Mouse (Mus musculus): ENCODE measurements at regions not wholly inside any gene's neighbourhood (a gene's known extent, or its start where the extent isn't known, plus 50 kb on each side); places are given as distances from the start of the nearest gene placed in this dataset.
A peak's percentile ranks its signal among the peaks of the same experiment; 100 is the strongest.

- peak; percentile 72 for ATAC-seq (replicated peaks; ENCODE audit: poor library complexity, severe bottlenecking)
Observed at GRCm38 (mm10) chr13:112100592-112101420, 187.4 kb upstream of the Ankrd55 start.

GRCm38 (mm10) chr13:112101421-112101756, 186.9 kb upstream of the Ankrd55 start:
- ATAC-seq (replicated peaks; ENCODE audit: poor library complexity, severe bottlenecking), result no peak

- ATAC-seq (replicated peaks; ENCODE audit: poor library complexity, severe bottlenecking), result no peak
Observed at GRCm38 (mm10) chr13:112105953-112106352, 182.3 kb upstream of the Ankrd55 start.

GRCm38 (mm10) chr13:112114741-112115201, 173.5 kb upstream of the Ankrd55 start:
- no peak for ATAC-seq (replicated peaks; ENCODE audit: poor library complexity, severe bottlenecking)

GRCm38 (mm10) chr13:112116101-112116726, 172.0 kb upstream of the Ankrd55 start:
- peak; percentile 92 for ATAC-seq (replicated peaks; ENCODE audit: poor library complexity, severe bottlenecking)

GRCm38 (mm10) chr13:112118564-112118963, 169.7 kb upstream of the Ankrd55 start:
- no peak for ATAC-seq (replicated peaks; ENCODE audit: poor library complexity, severe bottlenecking)

GRCm38 (mm10) chr13:112119611-112120041, 168.6 kb upstream of the Ankrd55 start:
- ATAC-seq (replicated peaks; ENCODE audit: poor library complexity, severe bottlenecking), result no peak

GRCm38 (mm10) chr13:112120346-112120745, 167.9 kb upstream of the Ankrd55 start:
- no peak for ATAC-seq (replicated peaks; ENCODE audit: poor library complexity, severe bottlenecking)

- no peak for ATAC-seq (replicated peaks; ENCODE audit: poor library complexity, severe bottlenecking)
Observed at GRCm38 (mm10) chr13:112121110-112121509, 167.1 kb upstream of the Ankrd55 start.

- no peak for ATAC-seq (replicated peaks; ENCODE audit: poor library complexity, severe bottlenecking)
Observed at GRCm38 (mm10) chr13:112122842-112123373, 165.3 kb upstream of the Ankrd55 start.

- no peak for ATAC-seq (replicated peaks; ENCODE audit: poor library complexity, severe bottlenecking)
Observed at GRCm38 (mm10) chr13:112125769-112126469, 162.3 kb upstream of the Ankrd55 start.

- ATAC-seq (replicated peaks; ENCODE audit: poor library complexity, severe bottlenecking), result peak; percentile 83
Observed at GRCm38 (mm10) chr13:112130220-112130619, 158.0 kb upstream of the Ankrd55 start.

- no peak for ATAC-seq (replicated peaks; ENCODE audit: poor library complexity, severe bottlenecking)
Observed at GRCm38 (mm10) chr13:112130774-112131173, 157.5 kb upstream of the Ankrd55 start.

- ATAC-seq (replicated peaks; ENCODE audit: poor library complexity, severe bottlenecking), result peak; percentile 52
Observed at GRCm38 (mm10) chr13:112131191-112131590, 157.1 kb upstream of the Ankrd55 start.

GRCm38 (mm10) chr13:112133736-112134135, 154.5 kb upstream of the Ankrd55 start:
- peak; percentile 26; the same call in 1 of the 2 replicates for ATAC-seq (replicated peaks; ENCODE audit: poor library complexity, severe bottlenecking)

GRCm38 (mm10) chr13:112134701-112135100, 153.6 kb upstream of the Ankrd55 start:
- ATAC-seq (replicated peaks; ENCODE audit: poor library complexity, severe bottlenecking), result no peak

- ATAC-seq (replicated peaks; ENCODE audit: poor library complexity, severe bottlenecking), result no peak
Observed at GRCm38 (mm10) chr13:112135777-112136176, 152.5 kb upstream of the Ankrd55 start.

- peak; percentile 47; the same call in 1 of the 2 replicates for ATAC-seq (replicated peaks; ENCODE audit: poor library complexity, severe bottlenecking)
Observed at GRCm38 (mm10) chr13:112136850-112137249, 151.4 kb upstream of the Ankrd55 start.

GRCm38 (mm10) chr13:112140871-112141270, 147.4 kb upstream of the Ankrd55 start:
- no peak for ATAC-seq (replicated peaks; ENCODE audit: poor library complexity, severe bottlenecking)

Data from granulocyte monocyte progenitor cell, adult 5-6 weeks (primary cell).